Mouse (Mus musculus) liver, postnatal 0 days (tissue): ENCODE data around the gene Nrp2. TPM values are rescaled to one million over a fixed set of nuclear protein-coding genes. Genes with fewer than 3 reads are reported as not detected.

ENCODE experiments used
- ATAC-seq: fragments of 200-750 bp; cut with Nextera tagmentation; 2 replicates; pipeline ENCODE4 v1.8.0; 2017; ENCODE audit warnings: mild to moderate bottlenecking, moderate library complexity
- DNase-seq: peaks from one replicate; pipeline ENCODE4 v3.0.0-alpha.2; 2016
- H3K27ac ChIP-seq: fragments of 300-500 bp; sonication (generic); 2 replicates; pipeline ENCODE4 v1.5.1; 2014; ENCODE audit warnings: antibody characterized with exemption, moderate library complexity, mild to moderate bottlenecking, low read depth
- H3K27me3 ChIP-seq: fragments of 300-500 bp; sonication (generic); 2 replicates; pipeline ENCODE4 v1.6.1; 2014; ENCODE audit warnings: low read length, control low read depth, mixed read lengths; ENCODE audit not compliant: insufficient read depth
- H3K36me3 ChIP-seq: fragments of 300-500 bp; sonication (generic); replicated peaks from 2 replicates; pipeline ENCODE4 v1.6.1; 2014; ENCODE audit warnings: mild to moderate bottlenecking, control low read depth, low read length, moderate library complexity, mixed read lengths; ENCODE audit not compliant: insufficient read depth
- H3K4me1 ChIP-seq: fragments of 300-500 bp; sonication (generic); 2 replicates; pipeline ENCODE4 v1.6.1; 2014; ENCODE audit warnings: antibody characterized with exemption, mild to moderate bottlenecking, control low read depth; ENCODE audit not compliant: insufficient read depth
- H3K4me2 ChIP-seq: fragments of 300-500 bp; sonication (generic); 2 replicates; pipeline ENCODE4 v1.6.1; 2014; ENCODE audit warnings: low read depth, mild to moderate bottlenecking, low read length, moderate library complexity, mixed read lengths
- H3K4me3 ChIP-seq: fragments of 300-500 bp; sonication (generic); 2 replicates; pipeline ENCODE4 v1.5.1; 2014; ENCODE audit warnings: low read depth, low read length
- H3K9ac ChIP-seq: fragments of 300-500 bp; sonication (generic); replicated peaks from 2 replicates; pipeline ENCODE4 v1.6.1; 2014; ENCODE audit warnings: mild to moderate bottlenecking, moderate library complexity
- H3K9me3 ChIP-seq: fragments of 300-500 bp; sonication (generic); 2 replicates; pipeline ENCODE4 v1.6.1; 2016; ENCODE audit warnings: mild to moderate bottlenecking, control low read depth, low read length, mixed read lengths
- CTCF ChIP-seq: sonication (generic); IDR thresholded peaks from 2 replicates; pipeline ENCODE4 v1.5.1; 2016; ENCODE audit warnings: antibody characterized with exemption, low read depth
- EP300 ChIP-seq: IDR thresholded peaks from 2 replicates; pipeline ENCODE4 v1.6.1; 2016; ENCODE audit warnings: antibody characterized with exemption, low read depth, mild to moderate bottlenecking
- WGBS: fragments of 180-500 bp; shearing (Covaris S2); extraction: QIAGEN DNeasy Blood & Tissue Kit; methylation state at CpG from one replicate; pipeline ENCODE4 v1.1.7; 2014; ENCODE audit not compliant: insufficient replicate concordance; 5-methylcytosine and 5-hydroxymethylcytosine counted together
- polyA plus RNA-seq: library from polyadenylated mRNA; unstranded; fragments of >200 nt; fragmentation: Nextera tagmentation; extraction: Ambion mirVana; gene quantifications from 2 replicates; pipeline ENCODE4 v1.2.1, GENCODE M21; 2015

Gene Nrp2
- polyA plus RNA-seq, 1 experiment from 2014 or later = 0.96 TPM

GRCm38 (mm10) chr1:62825822-62826765 lies 123.0 kb downstream of the Nrp2 start:
- Histone ChIP-seq H3K36me3 (no peaks in the 10 kb centered on the region), H3K4me2 (no peak overlapping the region), H3K4me1 (0 out of 2 replicates have a peak, but pooled peaks cover 3% of the 10 kb centered on the region), H3K9me3 (no peaks in the 10 kb centered on the region), H3K4me3 (no peak overlapping the region), H3K27ac (no peak overlapping the region), H3K9ac (no peak overlapping the region), H3K27me3 (no peaks in the 10 kb centered on the region)
- 83% methylated on average over 17 of the region's 17 CpGs for WGBS
- TF ChIP-seq CTCF (no peak), EP300 (no peak)
- DNase-seq (no peak), ATAC-seq (no peak)

- no peak for TF ChIP-seq CTCF
- H3K27me3 ChIP-seq = no peaks in the 10 kb centered on the region
- WGBS = 53% methylated on average over 10 of the region's 10 CpGs
- peak; percentile 20 for DNase-seq
- H3K4me2 ChIP-seq = peak overlapping the region; percentile 9; the same call in 1 of the 2 replicates
- no peak overlapping the region for H3K27ac ChIP-seq
- ATAC-seq = peak; percentile 56; the same call in 1 of the 2 replicates
- no peaks in the 10 kb centered on the region for H3K9me3 ChIP-seq
- no peak overlapping the region for H3K9ac ChIP-seq
- 0 out of 2 replicates have a peak, but pooled peaks cover 3% of the 10 kb centered on the region for H3K4me1 ChIP-seq
- no peaks in the 10 kb centered on the region for H3K36me3 ChIP-seq
- no peak overlapping the region for H3K4me3 ChIP-seq
Measured at GRCm38 (mm10) chr1:62827316-62827715, 124.2 kb downstream of the Nrp2 start.

GRCm38 (mm10) chr1:62828156-62828555 lies 125.1 kb downstream of the Nrp2 start:
- TF ChIP-seq CTCF = no peak
- no peak for TF ChIP-seq EP300
- Histone ChIP-seq H3K4me2 (no peak overlapping the region), H3K4me1 (0 out of 2 replicates have a peak, but pooled peaks cover 3% of the 10 kb centered on the region), H3K27me3 (no peaks in the 10 kb centered on the region), H3K27ac (no peak overlapping the region), H3K9ac (no peak overlapping the region), H3K4me3 (no peak overlapping the region), H3K9me3 (no peaks in the 10 kb centered on the region), H3K36me3 (no peaks in the 10 kb centered on the region)
- WGBS = 53% methylated on average over 4 of the region's 4 CpGs
- ATAC-seq = no peak
- DNase-seq = no peak

- Histone ChIP-seq H3K4me1 (0 out of 2 replicates have a peak, but pooled peaks cover 3% of the 10 kb centered on the region), H3K4me2 (no peak overlapping the region), H3K9ac (no peak overlapping the region), H3K9me3 (0 out of 2 replicates have a peak, but pooled peaks cover 4% of the 10 kb centered on the region), H3K4me3 (no peak overlapping the region), H3K36me3 (no peaks in the 10 kb centered on the region), H3K27ac (no peak overlapping the region), H3K27me3 (no peaks in the 10 kb centered on the region)
- TF ChIP-seq CTCF = no peak
- 50% methylated on average over 4 of the region's 4 CpGs for WGBS
- ATAC-seq = no peak
- no peak for DNase-seq
Measured at GRCm38 (mm10) chr1:62829690-62830417, 126.8 kb downstream of the Nrp2 start.

GRCm38 (mm10) chr1:62830418-62830769 lies 127.3 kb downstream of the Nrp2 start:
- no peak for ATAC-seq
- Histone ChIP-seq H3K4me2 (no peak overlapping the region), H3K9me3 (0 out of 2 replicates have a peak, but pooled peaks cover 4% of the 10 kb centered on the region), H3K36me3 (no peaks in the 10 kb centered on the region), H3K27me3 (no peaks in the 10 kb centered on the region), H3K27ac (no peak overlapping the region), H3K9ac (no peak overlapping the region), H3K4me3 (no peak overlapping the region), H3K4me1 (0 out of 2 replicates have a peak, but pooled peaks cover 3% of the 10 kb centered on the region)
- TF ChIP-seq EP300 = no peak
- no peak for TF ChIP-seq CTCF
- WGBS = 79% methylated on average over 7 of the region's 7 CpGs
- no peak for DNase-seq
